Mouse (Mus musculus) layer of hippocampus, postnatal 36 days (tissue): ENCODE results near the gene Atp5b. TPM values are rescaled to one million over a fixed set of nuclear protein-coding genes. Genes with fewer than 3 reads are reported as not detected.

Experiments used
- DNase-seq, 2 experiments: peaks; one replicate each; pipeline ENCODE4 v3.0.0; 2022
- microRNA-seq, 2 experiments: library from miRNA; unstranded; fragments of <30 nt; microRNA quantifications; one replicate each; pipeline ENCODE4 v1.2.0; 2021
- total RNA-seq, 2 experiments: library from RNA; stranded (reverse); gene quantifications; 2 replicates each; pipeline ENCODE4 v1.2.3; 2021

Gene Atp5b
- total RNA-seq, 2 experiments from 2014 or later = 1,628 to 1,744 TPM

GRCm38 (mm10) chr10:128096693-128097586 lies 13.9 kb downstream of the Atp5b start:
- peak; percentile 80 to 83 for DNase-seq

GRCm38 (mm10) chr10:128097587-128097971 lies 14.5 kb downstream of the Atp5b start:
- DNase-seq = peak in 1 of 2 experiments; percentile 44

- no peak for DNase-seq
Observed at GRCm38 (mm10) chr10:128110103-128110761, 27.2 kb downstream of the Atp5b start.

- DNase-seq = no peak
Observed at GRCm38 (mm10) chr10:128111227-128111626, 28.2 kb downstream of the Atp5b start.

DNA sequence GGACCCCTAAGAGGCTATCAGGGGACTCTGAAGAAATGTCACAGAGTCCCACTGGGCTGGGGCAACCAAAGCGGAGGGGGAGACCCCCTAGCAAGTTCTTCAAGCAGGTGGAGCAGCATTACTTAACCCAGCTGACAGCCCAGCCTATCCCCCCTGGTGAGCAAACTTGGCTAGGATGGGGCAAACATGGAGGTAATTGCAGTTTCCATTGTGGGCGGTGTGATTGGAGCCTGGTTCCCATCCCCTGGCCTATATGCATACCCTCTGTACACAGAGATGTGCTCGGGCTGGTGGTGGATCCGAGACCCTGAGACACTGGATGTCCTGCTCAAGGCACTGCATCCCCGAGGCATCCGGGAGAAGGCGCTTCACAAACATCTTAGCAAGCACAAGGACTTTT lies 40.8 kb downstream of the Atp5b start:
- DNase-seq = no peak

DNA sequence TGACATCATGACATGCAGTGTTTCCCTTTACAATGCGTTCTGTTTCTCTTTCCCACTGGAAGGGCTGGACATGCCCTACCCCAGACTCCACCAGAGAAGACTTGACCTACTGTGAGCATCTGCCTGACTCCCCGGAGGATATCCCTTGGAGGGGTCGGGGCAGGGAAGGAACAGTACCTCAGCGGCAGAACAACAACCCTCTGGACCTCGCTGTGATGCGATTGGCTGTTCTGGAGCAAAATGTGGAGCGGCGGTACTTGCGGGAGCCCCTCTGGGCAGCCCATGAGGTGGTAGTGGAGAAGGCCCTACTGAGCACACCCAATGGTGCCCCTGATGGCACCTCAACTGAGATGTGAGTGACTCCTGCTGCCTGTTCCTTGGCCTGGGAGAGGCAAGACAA lies 41.8 kb downstream of the Atp5b start:
- no peak for DNase-seq

- no peak for DNase-seq
Observed at GRCm38 (mm10) chr10:128125951-128126350, 42.9 kb downstream of the Atp5b start.

GRCm38 (mm10) chr10:128127497-128127896 lies 44.4 kb downstream of the Atp5b start:
- DNase-seq = no peak

DNA sequence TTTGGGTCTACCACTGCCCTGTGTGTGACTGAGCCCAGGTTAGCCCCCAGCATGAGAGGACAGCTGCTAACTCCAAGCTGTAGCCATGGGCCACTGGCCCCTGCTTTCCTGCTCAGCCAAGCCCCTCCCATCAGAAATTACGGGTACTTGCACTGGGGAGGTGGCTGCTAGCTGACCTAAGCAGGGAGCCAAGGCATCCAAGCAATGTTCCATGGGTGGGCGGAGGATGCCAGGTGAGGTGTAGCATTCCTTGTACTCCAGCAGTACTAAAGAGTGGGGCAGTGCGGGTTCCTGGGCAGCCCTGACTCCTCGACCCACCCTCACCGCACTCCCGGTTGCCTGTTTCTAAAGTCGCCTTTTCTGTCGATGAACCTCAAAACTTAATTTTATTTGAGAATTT lies 45.1 kb downstream of the Atp5b start:
- DNase-seq = no peak

- no peak for DNase-seq
Observed at GRCm38 (mm10) chr10:128131297-128131696, 48.2 kb downstream of the Atp5b start.

DNA sequence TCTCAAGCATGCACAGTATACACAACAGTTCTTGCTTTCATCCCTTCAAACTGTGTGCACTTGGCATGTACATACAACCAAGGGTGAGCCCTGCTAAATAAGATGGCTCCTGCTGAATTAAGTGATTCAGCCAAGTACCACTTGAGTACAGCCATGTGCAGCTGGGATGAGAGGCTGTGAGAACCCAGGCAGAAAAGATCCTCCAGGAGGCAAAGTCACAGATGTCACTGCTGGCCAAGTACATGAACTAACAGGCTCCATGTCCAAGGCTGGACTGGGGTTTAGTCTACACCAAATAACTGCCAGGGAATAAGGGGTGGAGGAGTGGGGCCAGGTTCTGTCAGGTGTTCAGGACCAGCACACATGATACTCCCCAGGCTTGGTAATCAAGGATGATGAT lies 48.7 kb downstream of the Atp5b start:
- no peak for DNase-seq

DNA sequence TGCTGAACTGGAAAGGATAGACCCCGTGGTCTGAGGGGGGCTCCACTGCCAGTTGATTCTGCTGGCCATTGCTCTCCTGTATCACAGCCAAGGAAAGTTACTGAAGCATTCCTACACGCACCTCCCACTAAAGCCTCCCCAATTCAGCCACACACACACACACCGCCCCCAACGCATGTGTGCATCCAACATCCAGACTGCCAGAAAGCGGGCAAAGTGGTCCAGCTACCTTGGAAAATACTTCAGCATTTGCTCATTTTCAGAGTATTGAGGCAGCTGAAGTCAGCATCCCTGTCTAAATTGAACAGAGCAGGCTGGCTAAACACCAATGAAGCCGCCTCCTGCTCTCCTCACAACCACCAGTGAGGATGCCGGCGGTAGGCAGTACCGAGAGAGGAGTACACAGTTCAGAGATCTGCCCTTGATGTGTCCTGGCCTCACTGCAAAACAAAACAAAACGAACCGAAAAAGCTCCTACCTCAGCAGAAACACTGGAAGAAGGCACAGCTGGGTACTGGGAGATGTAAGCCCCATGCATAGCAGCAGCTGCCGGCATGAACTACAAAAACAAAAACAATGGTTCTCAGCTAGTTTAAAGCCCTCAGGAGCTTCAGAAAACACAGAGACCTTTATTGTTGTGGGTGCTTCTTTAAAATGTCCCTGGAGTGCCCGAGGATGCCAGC lies 50.7 kb downstream of the Atp5b start:
- DNase-seq = peak; percentile 45 to 62

- DNase-seq = no peak
Observed at GRCm38 (mm10) chr10:128135374-128135773, 52.3 kb downstream of the Atp5b start.

Small RNA genes within 50 kb of the gene (microRNA-seq; reads per million reads assigned to microRNA genes)
- gene Mir677 = 18.5 to 46.1 reads per million in 2 experiments

Other genes starting within 250 kb of the Atp5b start
- not detected for gene Rdh19, start 233.3 kb upstream of the Atp5b start, total RNA-seq
- not detected for gene Rdh16f2, start 216.8 kb upstream of the Atp5b start, total RNA-seq
- not detected for gene Rdh7, start 194.5 kb upstream of the Atp5b start, total RNA-seq
- gene Sdr9c7, start 184.8 kb upstream of the Atp5b start, total RNA-seq = not detected
- not detected for gene Hsd17b6, start 75.7 kb upstream of the Atp5b start, total RNA-seq
- 1 to 10 TPM; 5.8 to 7.3 TPM for gene Prim1, start 68.1 kb upstream of the Atp5b start, total RNA-seq
- gene Naca, start 47.7 kb upstream of the Atp5b start, total RNA-seq = 100 to 1,000 TPM; 338 to 342 TPM
- gene Ptges3, start 24.3 kb upstream of the Atp5b start, total RNA-seq = 100 to 1,000 TPM; 155 to 157 TPM
- 10 to 100 TPM; 39.9 to 46.8 TPM for gene Baz2a, start 8.3 kb downstream of the Atp5b start, total RNA-seq
- gene Rbms2, start 97.0 kb downstream of the Atp5b start, total RNA-seq = 10 to 100 TPM; 12.8 to 13.7 TPM
- gene Gls2, start 111.2 kb downstream of the Atp5b start, total RNA-seq = 10 to 100 TPM; 21.1 to 23.2 TPM
- gene Spryd4, start 128.5 kb downstream of the Atp5b start, total RNA-seq = 10 to 100 TPM in 1 of 2 experiments, 1 to 10 TPM in 1; 7.1 to 10.2 TPM
- not detected for gene Mip, start 142.6 kb downstream of the Atp5b start, total RNA-seq
- 1 to 10 TPM; 7.8 to 8.4 TPM for gene Timeless, start 148.8 kb downstream of the Atp5b start, total RNA-seq
- not detected for gene Apon, start 170.8 kb downstream of the Atp5b start, total RNA-seq
- not detected for gene Apof, start 185.4 kb downstream of the Atp5b start, total RNA-seq
- gene Stat2, start 187.3 kb downstream of the Atp5b start, total RNA-seq = 10 to 100 TPM; 30.6 to 36.0 TPM
- gene Il23a, start 215.5 kb downstream of the Atp5b start, total RNA-seq = under 1 TPM in 1 of 2 experiments, not detected in 1; 0.38 TPM
- gene Pan2, start 220.1 kb downstream of the Atp5b start, total RNA-seq = 10 to 100 TPM; 14.0 to 16.7 TPM
- 10 to 100 TPM; 82.9 to 86.1 TPM for gene Cnpy2, start 239.2 kb downstream of the Atp5b start, total RNA-seq